Mouse (Mus musculus): Measurements from ENCODE around the gene Tdrd9. TPM values are rescaled to one million over a fixed set of nuclear protein-coding genes. Genes with fewer than 3 reads are reported as not detected.

The Tdrd9 gene
- polyA plus RNA-seq, 1 experiment from 2014 or later, result 0.07 TPM

DNA sequence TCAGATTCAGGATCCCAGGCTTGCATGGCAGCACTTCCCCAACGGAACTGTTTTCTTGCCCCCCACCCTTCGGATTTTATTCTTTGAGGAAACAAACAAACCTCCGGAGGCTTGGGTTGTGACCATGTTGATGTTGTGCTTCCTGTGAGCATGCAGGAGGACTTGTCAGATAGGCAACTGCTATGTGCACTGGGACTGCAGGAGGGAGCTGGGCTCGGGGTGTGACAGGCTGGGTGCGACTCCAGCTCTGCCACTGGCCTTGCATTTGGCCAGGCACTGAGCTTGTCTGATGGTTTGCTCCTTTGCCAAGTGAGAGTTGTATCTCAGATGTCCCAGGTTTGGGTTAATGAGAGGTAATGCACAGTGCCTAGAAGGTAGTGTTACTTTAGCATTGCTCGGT is 6.9 kb downstream of the Tdrd9 start:
- 32% methylated on average over 6 of the region's 6 CpGs for WGBS (ENCODE audit: insufficient replicate concordance)
- H3K9ac ChIP-seq (ENCODE audit: low read depth, low read length), result no peak overlapping the region
- no peak overlapping the region for H3K27ac ChIP-seq (ENCODE audit: low read length)
- H3K9me3 ChIP-seq (replicated peaks; ENCODE audit: control insufficient read depth, low read length), result no peaks in the 10 kb centered on the region
- no peak overlapping the region for H3K4me3 ChIP-seq (ENCODE audit: low read depth, low read length)
- H3K4me2 ChIP-seq (ENCODE audit: low read depth, low read length), result no peak overlapping the region
- no peaks in the 10 kb centered on the region for H3K27me3 ChIP-seq (ENCODE audit: control insufficient read depth, insufficient read depth, low read depth, low read length)
- ATAC-seq (ENCODE audit: low read depth), result no peak
- no peaks in the 10 kb centered on the region for H3K36me3 ChIP-seq (ENCODE audit: control insufficient read depth, insufficient read depth)
- no peaks in the 10 kb centered on the region; the same call in 1 of the 2 replicates for H3K4me1 ChIP-seq (ENCODE audit: control insufficient read depth, low read depth, low read length)

DNA sequence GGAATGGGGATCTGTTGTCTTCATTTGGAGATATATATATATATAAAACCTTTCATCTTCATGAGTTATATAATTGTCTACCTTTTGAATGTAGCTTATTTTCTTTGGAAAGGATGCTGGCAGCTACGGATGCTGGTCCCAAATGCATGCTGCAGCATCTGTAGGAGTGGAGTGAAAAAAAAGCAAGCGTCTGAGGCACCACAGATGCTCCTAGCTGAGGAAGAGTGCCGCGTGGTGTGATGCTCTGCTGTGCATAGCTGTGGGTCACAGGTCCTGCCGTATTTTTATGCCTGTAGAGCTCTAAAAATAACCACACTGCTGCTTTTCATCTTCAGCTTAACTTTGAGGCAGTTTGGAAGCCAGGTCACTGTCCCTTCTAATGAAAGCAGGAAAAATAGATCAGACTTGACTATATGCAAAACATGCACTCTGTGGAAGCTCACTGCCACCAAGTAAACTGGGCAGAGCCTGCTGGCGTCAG is 9.6 kb downstream of the Tdrd9 start, which contains the start of gene Rd3l:
Gene Rd3l (minus strand): TSS at position 431 of the 481 bp plus-strand sequence.
- Histone ChIP-seq H3K36me3 (ENCODE audit: control insufficient read depth, insufficient read depth) (no peaks in the 10 kb centered on the region), H3K4me3 (ENCODE audit: low read depth, low read length) (no peak within 1 kb of the TSS), H3K9ac (ENCODE audit: low read depth, low read length) (no peak within 1 kb of the TSS), H3K4me2 (ENCODE audit: low read depth, low read length) (no peak within 1 kb of the TSS), H3K27ac (ENCODE audit: low read length) (no peak within 1 kb of the TSS; the same call in 1 of the 2 replicates), H3K9me3 (replicated peaks; ENCODE audit: control insufficient read depth, low read length) (no peaks in the 10 kb centered on the region), H3K4me1 (ENCODE audit: control insufficient read depth, low read depth, low read length) (no peaks in the 10 kb centered on the region; the same call in 1 of the 2 replicates), H3K27me3 (ENCODE audit: control insufficient read depth, insufficient read depth, low read depth, low read length) (no peaks in the 10 kb centered on the region)
- ATAC-seq (ENCODE audit: low read depth), result no peak
- 57% methylated on average over 6 of the region's 6 CpGs for WGBS (ENCODE audit: insufficient replicate concordance)

DNA sequence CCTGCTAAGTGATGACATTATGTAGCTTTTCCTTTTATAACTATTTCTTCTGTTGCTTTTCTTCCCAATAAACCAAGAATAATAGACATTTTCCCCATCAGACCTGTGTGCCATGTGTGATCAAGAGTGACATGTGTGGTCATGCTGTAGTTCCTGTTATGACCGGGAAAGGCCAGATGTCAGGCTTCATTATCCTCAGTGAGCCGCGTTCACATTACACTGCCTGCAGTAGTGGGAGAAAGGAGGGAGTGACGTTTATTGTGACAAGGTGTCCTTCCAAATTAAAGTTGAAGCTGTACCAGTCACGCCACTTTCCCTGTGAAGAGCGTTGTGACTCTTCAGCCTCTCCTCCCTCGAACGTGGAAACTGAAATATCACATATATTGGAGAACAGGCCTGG is 10.5 kb downstream of the Tdrd9 start:
- Histone ChIP-seq H3K9me3 (replicated peaks; ENCODE audit: control insufficient read depth, low read length) (no peaks in the 10 kb centered on the region), H3K27me3 (ENCODE audit: control insufficient read depth, insufficient read depth, low read depth, low read length) (no peaks in the 10 kb centered on the region), H3K4me2 (ENCODE audit: low read depth, low read length) (no peak overlapping the region), H3K4me3 (ENCODE audit: low read depth, low read length) (no peak overlapping the region), H3K27ac (ENCODE audit: low read length) (no peak overlapping the region), H3K36me3 (ENCODE audit: control insufficient read depth, insufficient read depth) (no peaks in the 10 kb centered on the region), H3K9ac (ENCODE audit: low read depth, low read length) (no peak overlapping the region), H3K4me1 (ENCODE audit: control insufficient read depth, low read depth, low read length) (no peaks in the 10 kb centered on the region; the same call in 1 of the 2 replicates)
- no peak for ATAC-seq (ENCODE audit: low read depth)
- 57% methylated on average over 8 of the region's 8 CpGs for WGBS (ENCODE audit: insufficient replicate concordance)

DNA sequence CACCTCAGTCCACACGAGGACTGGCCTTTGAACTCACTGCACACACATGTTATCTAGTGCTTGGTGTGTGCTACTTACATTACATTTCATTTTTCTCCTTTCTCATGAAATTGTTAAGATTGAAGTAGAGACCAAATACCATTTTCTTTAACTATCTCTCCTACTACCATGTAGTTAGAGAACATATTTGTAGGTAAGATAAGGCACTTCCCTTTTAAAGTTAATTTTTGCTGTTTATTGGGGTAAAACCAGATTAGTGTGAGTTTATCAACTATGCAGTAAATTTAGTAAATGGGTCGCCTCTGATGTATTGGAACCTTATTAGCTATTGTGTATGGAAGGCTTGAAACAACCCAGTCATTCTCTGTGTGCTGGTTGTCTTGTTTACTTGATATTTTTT is 11.8 kb downstream of the Tdrd9 start:
- no peaks in the 10 kb centered on the region for H3K9me3 ChIP-seq (replicated peaks; ENCODE audit: control insufficient read depth, low read length)
- no peaks in the 10 kb centered on the region for H3K36me3 ChIP-seq (ENCODE audit: control insufficient read depth, insufficient read depth)
- 23% methylated on average over 2 of the region's 2 CpGs for WGBS (ENCODE audit: insufficient replicate concordance)
- ATAC-seq (ENCODE audit: low read depth), result no peak
- no peaks in the 10 kb centered on the region for H3K27me3 ChIP-seq (ENCODE audit: control insufficient read depth, insufficient read depth, low read depth, low read length)
- H3K9ac ChIP-seq (ENCODE audit: low read depth, low read length), result no peak overlapping the region
- no peak overlapping the region for H3K27ac ChIP-seq (ENCODE audit: low read length)
- no peak overlapping the region for H3K4me3 ChIP-seq (ENCODE audit: low read depth, low read length)
- H3K4me2 ChIP-seq (ENCODE audit: low read depth, low read length), result no peak overlapping the region
- no peaks in the 10 kb centered on the region; the same call in 1 of the 2 replicates for H3K4me1 ChIP-seq (ENCODE audit: control insufficient read depth, low read depth, low read length)

DNA sequence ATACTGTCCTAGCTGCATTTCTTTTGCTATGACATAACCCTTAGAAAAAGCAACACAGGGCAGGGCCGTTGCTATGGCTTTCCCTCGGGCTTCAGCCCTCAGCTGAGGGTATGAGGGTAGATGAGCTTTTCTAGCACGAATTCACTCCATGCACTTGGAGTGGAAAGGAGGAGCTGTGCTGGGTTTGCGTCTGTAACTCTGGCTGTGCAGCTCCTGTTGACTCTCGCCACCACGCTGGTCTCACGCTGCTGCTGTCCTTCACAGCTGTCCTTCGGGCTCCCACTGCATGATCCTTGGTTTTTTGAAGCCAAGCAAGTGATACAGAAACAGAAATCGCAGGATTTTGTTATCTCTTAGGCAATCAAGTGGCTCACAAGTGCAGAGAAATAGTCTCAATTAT is 15.4 kb downstream of the Tdrd9 start:
- Histone ChIP-seq H3K4me1 (ENCODE audit: control insufficient read depth, low read depth, low read length) (no peaks in the 10 kb centered on the region; the same call in 1 of the 2 replicates), H3K27me3 (ENCODE audit: control insufficient read depth, insufficient read depth, low read depth, low read length) (no peaks in the 10 kb centered on the region), H3K36me3 (ENCODE audit: control insufficient read depth, insufficient read depth) (no peaks in the 10 kb centered on the region), H3K4me2 (ENCODE audit: low read depth, low read length) (no peak overlapping the region), H3K9ac (ENCODE audit: low read depth, low read length) (no peak overlapping the region), H3K27ac (ENCODE audit: low read length) (no peak overlapping the region), H3K9me3 (replicated peaks; ENCODE audit: control insufficient read depth, low read length) (no peaks in the 10 kb centered on the region), H3K4me3 (ENCODE audit: low read depth, low read length) (no peak overlapping the region)
- 49% methylated on average over 9 of the region's 9 CpGs for WGBS (ENCODE audit: insufficient replicate concordance)
- ATAC-seq (ENCODE audit: low read depth), result no peak

DNA sequence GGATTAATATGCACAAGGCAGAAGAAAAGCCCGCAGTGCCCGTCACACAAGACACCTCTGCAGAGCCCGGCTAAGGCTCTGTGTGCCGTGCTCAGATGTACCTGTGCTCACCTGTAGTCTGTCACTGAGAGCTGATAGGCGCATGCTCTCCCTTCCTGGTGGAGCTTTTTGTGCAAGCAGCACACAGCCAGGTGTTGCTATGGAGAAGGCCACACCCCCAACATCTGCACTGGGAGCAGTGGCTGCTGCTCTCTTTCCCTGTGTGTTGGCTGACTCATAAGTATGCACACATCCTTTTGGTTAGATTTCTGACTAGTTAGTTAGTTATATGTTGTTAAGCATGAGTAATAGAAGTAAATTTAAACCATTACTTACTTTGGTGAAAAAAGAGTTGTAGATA is 21.3 kb downstream of the Tdrd9 start:
- ATAC-seq (ENCODE audit: low read depth), result no peak
- Histone ChIP-seq H3K36me3 (ENCODE audit: control insufficient read depth, insufficient read depth) (no peaks in the 10 kb centered on the region), H3K27ac (ENCODE audit: low read length) (no peak overlapping the region), H3K4me2 (ENCODE audit: low read depth, low read length) (no peak overlapping the region), H3K27me3 (ENCODE audit: control insufficient read depth, insufficient read depth, low read depth, low read length) (no peaks in the 10 kb centered on the region), H3K4me1 (ENCODE audit: control insufficient read depth, low read depth, low read length) (no peaks in the 10 kb centered on the region; the same call in 1 of the 2 replicates), H3K4me3 (ENCODE audit: low read depth, low read length) (no peak overlapping the region), H3K9ac (ENCODE audit: low read depth, low read length) (no peak overlapping the region), H3K9me3 (replicated peaks; ENCODE audit: control insufficient read depth, low read length) (no peaks in the 10 kb centered on the region)
- 72% methylated on average over 5 of the region's 5 CpGs for WGBS (ENCODE audit: insufficient replicate concordance)

DNA sequence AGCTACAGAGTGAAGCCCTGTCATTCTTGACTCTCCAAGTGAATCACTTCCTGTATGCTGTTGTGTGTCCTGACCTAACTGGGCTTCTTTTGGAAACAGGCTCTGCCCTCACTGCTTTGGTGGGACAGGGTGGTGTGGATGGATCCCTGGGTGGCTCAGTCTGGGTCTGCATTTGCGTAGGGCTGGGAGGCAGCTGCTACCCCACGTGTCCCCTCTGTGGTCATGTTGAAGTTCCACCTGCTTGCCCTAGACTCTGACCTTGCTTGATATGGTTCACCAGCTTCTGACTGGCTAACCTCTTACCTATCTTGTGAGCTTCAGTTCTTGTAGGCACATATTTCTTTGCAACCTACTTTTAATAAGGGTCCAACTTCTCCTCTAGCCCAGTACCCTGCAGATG is 23.8 kb downstream of the Tdrd9 start:
- Histone ChIP-seq H3K27ac (ENCODE audit: low read length) (no peak overlapping the region), H3K4me1 (ENCODE audit: control insufficient read depth, low read depth, low read length) (no peaks in the 10 kb centered on the region; the same call in 1 of the 2 replicates), H3K36me3 (ENCODE audit: control insufficient read depth, insufficient read depth) (no peaks in the 10 kb centered on the region), H3K4me3 (ENCODE audit: low read depth, low read length) (no peak overlapping the region), H3K9me3 (replicated peaks; ENCODE audit: control insufficient read depth, low read length) (no peaks in the 10 kb centered on the region), H3K9ac (ENCODE audit: low read depth, low read length) (no peak overlapping the region), H3K4me2 (ENCODE audit: low read depth, low read length) (no peak overlapping the region), H3K27me3 (ENCODE audit: control insufficient read depth, insufficient read depth, low read depth, low read length) (no peaks in the 10 kb centered on the region)
- 68% methylated on average over 2 of the region's 2 CpGs for WGBS (ENCODE audit: insufficient replicate concordance)
- ATAC-seq (ENCODE audit: low read depth), result no peak

DNA sequence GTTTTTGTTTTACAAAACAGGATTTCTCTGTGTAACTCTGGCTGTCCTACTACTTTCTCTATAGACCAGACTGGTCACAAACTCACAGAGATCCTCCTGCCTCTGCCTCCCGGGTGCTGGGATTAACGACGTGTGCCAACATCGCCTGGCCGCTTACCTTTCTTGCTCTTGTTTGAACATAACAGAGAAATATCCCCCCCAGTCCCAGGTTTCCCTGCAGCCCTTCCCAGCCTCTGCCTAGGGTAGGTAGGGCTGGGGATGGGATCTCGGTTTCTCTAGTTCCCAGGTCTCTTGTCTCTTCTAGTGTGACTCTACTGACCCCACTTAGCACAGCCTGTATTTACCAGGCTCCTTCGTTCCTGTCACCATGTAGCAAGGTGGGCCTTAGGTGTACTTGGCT is 28.4 kb downstream of the Tdrd9 start:
- Histone ChIP-seq H3K4me3 (ENCODE audit: low read depth, low read length) (no peak overlapping the region), H3K9me3 (replicated peaks; ENCODE audit: control insufficient read depth, low read length) (no peaks in the 10 kb centered on the region), H3K27me3 (ENCODE audit: control insufficient read depth, insufficient read depth, low read depth, low read length) (no peaks in the 10 kb centered on the region), H3K27ac (ENCODE audit: low read length) (no peak overlapping the region), H3K4me2 (ENCODE audit: low read depth, low read length) (no peak overlapping the region), H3K9ac (ENCODE audit: low read depth, low read length) (no peak overlapping the region), H3K4me1 (ENCODE audit: control insufficient read depth, low read depth, low read length) (no peaks in the 10 kb centered on the region), H3K36me3 (ENCODE audit: control insufficient read depth, insufficient read depth) (no peaks in the 10 kb centered on the region)
- ATAC-seq (ENCODE audit: low read depth), result no peak
- WGBS (ENCODE audit: insufficient replicate concordance), result 73% methylated on average over 7 of the region's 7 CpGs

DNA sequence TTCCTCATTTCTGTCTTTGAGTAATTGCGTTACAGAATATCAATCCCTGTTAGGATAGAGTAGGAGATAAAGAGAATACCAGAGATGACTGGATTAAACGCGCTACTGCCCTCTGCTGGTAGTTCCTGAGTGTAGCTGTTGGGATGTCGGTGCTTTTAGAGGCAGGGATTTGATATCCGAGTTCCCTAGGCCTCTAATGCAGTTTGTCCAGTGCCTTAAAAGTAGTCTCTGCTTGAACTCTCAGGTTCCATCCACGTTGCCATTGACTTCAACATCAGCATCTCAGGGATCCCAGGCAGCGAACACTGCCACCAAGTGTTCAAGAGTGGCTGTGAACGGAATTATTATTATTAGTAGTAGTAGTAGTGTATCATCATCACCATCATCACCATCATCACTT is 29.9 kb downstream of the Tdrd9 start:
- H3K4me2 ChIP-seq (ENCODE audit: low read depth, low read length), result no peak overlapping the region
- no peak overlapping the region for H3K4me3 ChIP-seq (ENCODE audit: low read depth, low read length)
- no peaks in the 10 kb centered on the region for H3K27me3 ChIP-seq (ENCODE audit: control insufficient read depth, insufficient read depth, low read depth, low read length)
- no peak for ATAC-seq (ENCODE audit: low read depth)
- 18% methylated on average over 8 of the region's 8 CpGs for WGBS (ENCODE audit: insufficient replicate concordance)
- no peaks in the 10 kb centered on the region for H3K4me1 ChIP-seq (ENCODE audit: control insufficient read depth, low read depth, low read length)
- H3K9me3 ChIP-seq (replicated peaks; ENCODE audit: control insufficient read depth, low read length), result no peaks in the 10 kb centered on the region
- H3K27ac ChIP-seq (ENCODE audit: low read length), result no peak overlapping the region
- no peaks in the 10 kb centered on the region for H3K36me3 ChIP-seq (ENCODE audit: control insufficient read depth, insufficient read depth)
- H3K9ac ChIP-seq (ENCODE audit: low read depth, low read length), result no peak overlapping the region

Data from liver, embryonic 16.5 days (tissue).